Mouse (Mus musculus): ENCODE measurements around the gene Exoc3l4. TPM values are rescaled to one million over a fixed set of nuclear protein-coding genes. Genes with fewer than 3 reads are reported as not detected.

Exoc3l4 gene
- polyA plus RNA-seq, 1 experiment from 2014 or later, result 20.4 TPM

DNA sequence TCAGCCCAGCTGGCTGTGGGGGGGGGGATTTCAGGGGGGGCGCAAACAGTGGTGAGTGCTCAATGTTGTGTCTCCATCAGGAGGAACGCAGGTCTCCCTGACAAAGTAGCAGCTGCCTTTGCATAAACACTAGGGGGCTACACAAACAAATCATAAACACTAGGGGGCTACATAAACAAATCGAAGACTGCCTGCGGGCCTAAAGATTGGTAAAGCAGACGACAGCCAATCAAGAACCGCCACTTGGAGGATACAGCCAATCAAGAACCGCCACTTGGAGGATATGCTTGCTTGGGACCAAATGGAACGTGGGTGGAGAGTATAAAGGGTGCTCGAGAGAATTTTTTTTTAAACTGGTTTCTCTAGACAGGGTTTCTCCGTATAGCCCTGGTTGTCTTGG lies 11.9 kb upstream of the Exoc3l4 start:
- no peak overlapping the region for H3K9ac ChIP-seq (ENCODE audit: low read depth, low read length)
- WGBS, result 52% methylated on average over 10 of the region's 10 CpGs
- ATAC-seq, result no peak

DNA sequence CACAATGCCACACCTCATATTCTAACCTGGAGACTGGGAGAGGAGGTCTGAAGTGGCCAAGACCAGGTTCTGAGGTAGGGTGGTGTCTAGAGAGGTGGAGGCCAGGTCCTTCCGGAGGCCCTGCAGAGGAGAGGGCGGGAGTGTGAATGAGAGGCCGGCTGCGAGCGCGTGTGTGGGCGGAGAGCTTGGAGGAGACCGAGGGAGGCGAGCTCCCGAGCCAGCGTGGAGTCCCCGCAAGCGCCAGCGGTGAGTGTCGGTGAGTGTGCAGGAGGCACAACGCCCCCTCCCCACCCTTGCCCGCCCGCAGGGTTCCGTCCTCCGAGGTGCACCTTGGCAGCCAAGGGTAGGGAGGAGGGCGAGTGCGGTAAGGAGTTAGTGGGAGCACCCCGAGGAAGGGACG lies 10.2 kb upstream of the Exoc3l4 start, which contains the start of gene Lbhd2:
Gene Lbhd2 (plus strand): TSS at position 188 of the 400 bp plus-strand sequence.
- 0 out of 2 replicates have a peak within 1 kb of the TSS, but pooled peaks have one; percentile 44 for H3K9ac ChIP-seq (ENCODE audit: low read depth, low read length)
- WGBS, result under 1% methylated on average over 23 of the region's 24 CpGs

More for the DNA sequence above, 11.9 kb upstream of the Exoc3l4 start:
- no peak overlapping the region for H3K27ac ChIP-seq (ENCODE audit: low read length)
- no peak overlapping the region for H3K4me2 ChIP-seq (ENCODE audit: low read depth, low read length)
- H3K27me3 ChIP-seq (replicated peaks; ENCODE audit: control insufficient read depth, insufficient read depth, low read length), result peaks cover 26% of the 10 kb centered on the region
- H3K4me1 ChIP-seq (ENCODE audit: control insufficient read depth, insufficient read depth, low read length), result peaks cover 10% of the 10 kb centered on the region; the same call in 1 of the 2 replicates
- H3K4me3 ChIP-seq (ENCODE audit: low read length), result no peak overlapping the region
- no peaks in the 10 kb centered on the region for H3K9me3 ChIP-seq (ENCODE audit: control insufficient read depth, low read length)
- H3K36me3 ChIP-seq (ENCODE audit: control insufficient read depth, insufficient read depth, low read length), result no peaks in the 10 kb centered on the region

DNA sequence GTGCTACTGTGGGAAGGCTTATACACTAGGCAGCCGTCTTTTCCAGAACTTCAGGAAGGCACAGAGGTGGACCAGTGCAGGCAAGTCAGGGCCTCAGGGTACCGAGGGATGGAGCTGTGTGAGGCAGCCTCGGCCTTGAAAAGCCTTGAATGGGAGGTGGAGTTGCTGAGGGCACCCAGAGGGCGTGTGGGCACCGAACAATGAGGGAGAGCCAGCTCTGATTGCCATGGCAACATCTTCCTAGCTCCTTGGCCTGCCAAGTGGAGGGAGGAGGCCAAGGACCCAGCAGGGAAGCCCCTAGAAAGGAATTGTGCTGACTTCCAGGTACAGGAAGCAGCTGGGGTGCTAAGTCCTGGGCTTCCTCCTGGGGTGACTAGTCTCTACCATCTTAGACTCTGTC lies 7.2 kb upstream of the Exoc3l4 start:
- ATAC-seq, result no peak
- Histone ChIP-seq H3K4me1 (ENCODE audit: control insufficient read depth, insufficient read depth, low read length) (peaks cover 19% of the 10 kb centered on the region), H3K9me3 (ENCODE audit: control insufficient read depth, low read length) (no peaks in the 10 kb centered on the region), H3K27ac (ENCODE audit: low read length) (no peak overlapping the region), H3K4me2 (ENCODE audit: low read depth, low read length) (no peak overlapping the region), H3K36me3 (ENCODE audit: control insufficient read depth, insufficient read depth, low read length) (no peaks in the 10 kb centered on the region), H3K9ac (ENCODE audit: low read depth, low read length) (no peak overlapping the region), H3K27me3 (replicated peaks; ENCODE audit: control insufficient read depth, insufficient read depth, low read length) (peaks cover 23% of the 10 kb centered on the region), H3K4me3 (ENCODE audit: low read length) (no peak overlapping the region)
- 34% methylated on average over 5 of the region's 5 CpGs for WGBS

More for the DNA sequence above, 10.2 kb upstream of the Exoc3l4 start, which contains the start of gene Lbhd2:
- H3K27ac ChIP-seq (ENCODE audit: low read length), result no peak within 1 kb of the TSS
- peaks cover 26% of the 10 kb centered on the region for H3K27me3 ChIP-seq (replicated peaks; ENCODE audit: control insufficient read depth, insufficient read depth, low read length)
- H3K4me1 ChIP-seq (ENCODE audit: control insufficient read depth, insufficient read depth, low read length), result peaks cover 9% of the 10 kb centered on the region; the same call in 1 of the 2 replicates
- no peaks in the 10 kb centered on the region for H3K9me3 ChIP-seq (ENCODE audit: control insufficient read depth, low read length)
- H3K4me2 ChIP-seq (ENCODE audit: low read depth, low read length), result peak within 1 kb of the TSS; percentile 36
- H3K36me3 ChIP-seq (ENCODE audit: control insufficient read depth, insufficient read depth, low read length), result no peaks in the 10 kb centered on the region
- ATAC-seq, result 0 out of 2 replicates have a peak, but pooled peaks have one; percentile 40
- peak within 1 kb of the TSS; percentile 23 for H3K4me3 ChIP-seq (ENCODE audit: low read length)

DNA sequence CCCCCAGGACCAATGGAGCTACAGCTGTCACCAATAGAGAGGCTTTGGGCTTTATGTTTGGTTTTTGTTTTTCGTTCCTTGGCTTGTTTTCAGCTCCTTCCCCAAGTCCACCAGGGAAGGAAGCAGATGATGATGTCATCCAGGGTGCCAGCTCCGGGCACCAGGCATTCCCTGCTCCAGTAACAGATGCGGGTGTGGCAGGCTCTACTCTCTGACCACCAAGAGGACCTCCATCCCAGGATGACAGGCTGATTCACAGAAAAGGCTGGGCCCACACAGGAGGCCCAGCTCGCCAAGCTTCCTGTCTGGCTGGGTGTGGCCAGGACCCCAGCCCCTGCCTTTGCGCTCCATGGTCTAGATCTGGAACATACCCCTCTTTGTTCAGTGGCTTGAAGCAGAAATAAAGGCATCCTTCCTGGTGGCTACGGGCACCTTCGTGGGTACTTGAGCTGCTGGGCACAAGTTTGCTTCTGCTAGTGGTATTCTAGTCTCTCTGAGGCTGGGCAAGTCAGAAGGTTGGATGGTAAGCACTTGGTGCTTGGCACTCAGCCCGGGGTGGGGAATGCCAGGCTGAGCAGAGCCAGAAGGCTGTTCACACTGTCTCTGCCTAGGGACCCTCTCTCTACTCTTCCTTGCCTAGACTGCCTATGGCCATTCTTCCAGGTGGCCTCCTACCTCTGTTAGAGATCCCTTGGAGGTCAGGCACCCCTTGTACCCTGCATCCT lies 5.0 kb upstream of the Exoc3l4 start:
- H3K4me3 ChIP-seq (ENCODE audit: low read length), result no peak overlapping the region
- H3K36me3 ChIP-seq (ENCODE audit: control insufficient read depth, insufficient read depth, low read length), result no peaks in the 10 kb centered on the region
- H3K27me3 ChIP-seq (replicated peaks; ENCODE audit: control insufficient read depth, insufficient read depth, low read length), result peaks cover 13% of the 10 kb centered on the region
- H3K4me2 ChIP-seq (ENCODE audit: low read depth, low read length), result no peak overlapping the region
- no peak overlapping the region for H3K27ac ChIP-seq (ENCODE audit: low read length)
- H3K9ac ChIP-seq (ENCODE audit: low read depth, low read length), result no peak overlapping the region
- H3K4me1 ChIP-seq (ENCODE audit: control insufficient read depth, insufficient read depth, low read length), result peaks cover 23% of the 10 kb centered on the region
- WGBS, result 78% methylated on average over 8 of the region's 8 CpGs
- no peaks in the 10 kb centered on the region for H3K9me3 ChIP-seq (ENCODE audit: control insufficient read depth, low read length)
- ATAC-seq, result no peak

DNA sequence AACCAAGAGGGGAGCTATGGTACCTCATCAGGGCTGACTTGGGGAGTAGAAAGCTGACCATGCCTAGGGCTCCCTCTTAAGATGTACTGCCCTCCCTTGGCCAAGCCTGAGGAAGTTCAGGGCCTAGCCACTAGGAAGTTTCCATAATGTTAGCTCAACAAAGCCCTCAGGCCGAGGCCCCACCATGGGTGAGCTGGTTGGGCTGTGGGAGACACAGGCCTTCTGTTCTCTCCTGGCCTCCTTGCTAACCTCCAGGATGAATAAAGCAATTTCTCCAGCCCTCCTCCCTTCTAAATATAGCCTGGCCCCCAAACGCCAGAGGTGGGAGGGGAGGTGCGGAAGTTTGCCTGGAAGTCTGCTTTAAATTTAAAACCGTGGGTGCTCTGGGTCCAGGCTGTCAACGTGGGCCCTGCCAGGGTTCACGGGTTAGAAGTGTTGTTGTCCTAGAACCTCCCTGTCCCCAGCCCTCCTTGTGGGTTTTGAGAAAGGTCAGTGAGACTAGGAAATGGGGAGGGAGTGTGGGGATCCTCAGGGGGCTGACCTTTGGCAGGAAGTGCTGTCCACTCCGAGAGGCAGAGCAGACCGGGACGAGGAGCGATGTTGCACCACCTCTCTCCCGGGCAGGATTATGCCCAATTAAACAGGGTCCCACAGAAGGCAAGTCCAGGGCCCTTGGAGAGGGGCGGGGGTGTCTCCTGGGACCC lies 4.1 kb upstream of the Exoc3l4 start:
- peak; percentile 2; the same call in 1 of the 2 replicates for ATAC-seq
- Histone ChIP-seq H3K4me1 (ENCODE audit: control insufficient read depth, insufficient read depth, low read length) (peaks cover 28% of the 10 kb centered on the region), H3K9me3 (ENCODE audit: control insufficient read depth, low read length) (no peaks in the 10 kb centered on the region)

DNA sequence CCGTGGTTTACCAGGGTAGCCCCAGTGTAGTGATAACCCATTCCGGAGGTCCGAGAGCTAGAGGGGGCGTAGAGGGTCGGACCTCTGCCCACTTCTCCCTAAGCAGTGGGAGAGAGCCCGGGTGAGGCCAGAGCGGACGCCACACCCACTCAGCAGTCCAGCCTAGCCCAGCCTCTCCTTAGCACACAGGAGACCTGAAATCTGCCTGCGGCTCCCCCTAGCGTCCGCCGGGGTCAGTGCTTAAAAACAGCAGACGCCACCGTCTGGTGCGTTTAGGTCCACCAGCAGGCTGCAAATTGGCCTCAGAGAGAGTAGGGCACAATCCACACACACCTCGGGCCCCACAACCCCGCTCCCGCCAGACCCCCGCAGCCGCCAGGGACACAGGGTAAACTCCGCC lies 3.5 kb upstream of the Exoc3l4 start:
- Histone ChIP-seq H3K4me3 (ENCODE audit: low read length) (peak overlapping the region; percentile 37), H3K36me3 (ENCODE audit: control insufficient read depth, insufficient read depth, low read length) (no peaks in the 10 kb centered on the region), H3K9ac (ENCODE audit: low read depth, low read length) (peak overlapping the region; percentile 46), H3K9me3 (ENCODE audit: control insufficient read depth, low read length) (no peaks in the 10 kb centered on the region), H3K27me3 (replicated peaks; ENCODE audit: control insufficient read depth, insufficient read depth, low read length) (no peaks in the 10 kb centered on the region), H3K4me2 (ENCODE audit: low read depth, low read length) (peak overlapping the region; percentile 57), H3K4me1 (ENCODE audit: control insufficient read depth, insufficient read depth, low read length) (peaks cover 28% of the 10 kb centered on the region), H3K27ac (ENCODE audit: low read length) (peak overlapping the region; percentile 38; the same call in 1 of the 2 replicates)
- ATAC-seq, result peak; percentile 78
- 1% methylated on average over 21 of the region's 21 CpGs for WGBS

More for the DNA sequence above, 4.1 kb upstream of the Exoc3l4 start:
- Histone ChIP-seq H3K9ac (ENCODE audit: low read depth, low read length) (peak overlapping the region; percentile 46), H3K36me3 (ENCODE audit: control insufficient read depth, insufficient read depth, low read length) (no peaks in the 10 kb centered on the region), H3K4me2 (ENCODE audit: low read depth, low read length) (peak overlapping the region; percentile 57), H3K27me3 (replicated peaks; ENCODE audit: control insufficient read depth, insufficient read depth, low read length) (peaks cover 3% of the 10 kb centered on the region; the same call in 1 of the 2 replicates), H3K4me3 (ENCODE audit: low read length) (peak overlapping the region; percentile 37), H3K27ac (ENCODE audit: low read length) (peak overlapping the region; percentile 38)
- 24% methylated on average over 12 of the region's 12 CpGs for WGBS

DNA sequence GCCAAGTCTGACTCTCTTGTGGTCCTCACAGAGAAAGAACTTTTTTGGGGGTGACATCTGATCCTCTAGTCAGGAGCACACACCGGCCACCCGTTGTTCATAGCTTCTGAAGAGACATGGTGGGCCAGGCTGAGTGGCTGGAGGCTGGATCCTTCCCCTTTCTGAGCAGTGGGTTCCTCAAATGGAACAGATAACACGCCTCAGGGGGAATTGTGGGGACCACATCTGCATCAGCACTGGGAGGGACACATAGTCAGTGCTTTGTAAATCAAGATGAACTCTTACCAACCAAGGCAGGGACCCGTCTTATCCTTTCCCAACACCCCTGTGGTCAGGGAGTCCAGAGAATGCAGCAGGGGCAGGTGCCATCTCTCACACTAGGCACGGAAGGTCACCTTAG lies 3.1 kb downstream of the Exoc3l4 start:
- H3K4me3 ChIP-seq (ENCODE audit: low read length), result no peak overlapping the region
- H3K9me3 ChIP-seq (ENCODE audit: control insufficient read depth, low read length), result no peaks in the 10 kb centered on the region
- no peak overlapping the region for H3K9ac ChIP-seq (ENCODE audit: low read depth, low read length)
- no peak overlapping the region for H3K27ac ChIP-seq (ENCODE audit: low read length)
- peaks cover 32% of the 10 kb centered on the region for H3K27me3 ChIP-seq (replicated peaks; ENCODE audit: control insufficient read depth, insufficient read depth, low read length)
- 73% methylated on average over 5 of the region's 5 CpGs for WGBS
- H3K4me1 ChIP-seq (ENCODE audit: control insufficient read depth, insufficient read depth, low read length), result peaks cover 24% of the 10 kb centered on the region
- no peak overlapping the region for H3K4me2 ChIP-seq (ENCODE audit: low read depth, low read length)
- no peak for ATAC-seq
- no peaks in the 10 kb centered on the region for H3K36me3 ChIP-seq (ENCODE audit: control insufficient read depth, insufficient read depth, low read length)

DNA sequence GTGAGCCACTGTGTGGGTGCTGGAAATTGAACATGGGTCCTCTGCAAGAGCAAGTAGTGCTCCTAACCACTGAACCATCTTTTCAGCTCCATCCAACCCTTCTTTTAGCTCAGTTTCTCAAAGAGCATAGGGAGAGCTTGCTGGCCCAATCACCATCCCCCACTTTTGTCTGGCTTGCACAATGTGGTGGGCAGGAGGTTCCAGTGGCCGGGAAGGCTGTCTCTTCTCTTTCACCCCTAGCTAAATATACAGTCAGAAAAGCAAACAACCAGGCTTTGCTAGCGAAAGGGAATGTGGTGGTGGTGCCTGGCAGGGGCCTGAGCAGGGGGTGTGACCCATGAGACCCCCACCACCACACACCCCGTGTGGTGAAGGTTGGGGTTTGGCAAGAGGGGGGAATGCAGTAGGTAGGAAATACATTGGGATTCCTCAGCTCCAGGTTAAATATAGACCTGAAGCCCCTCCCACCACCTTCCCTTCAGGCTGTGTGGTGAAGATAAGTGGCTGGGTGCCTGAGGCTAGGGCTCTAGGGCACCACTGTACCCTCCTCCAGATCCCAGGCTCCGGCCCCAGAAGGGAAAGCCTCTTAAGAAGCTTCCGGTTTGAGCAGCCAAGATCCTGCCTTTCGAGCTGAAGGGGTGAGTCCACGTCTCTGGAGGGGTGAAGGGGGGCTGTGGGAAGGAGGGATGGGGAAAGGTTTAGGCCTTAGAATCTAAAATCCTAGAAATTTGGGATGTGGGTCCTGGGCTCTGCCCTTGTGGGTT lies 4.3 kb downstream of the Exoc3l4 start:
- WGBS, result 34% methylated on average over 7 of the region's 7 CpGs
- ATAC-seq, result no peak; the same call in 1 of the 2 replicates
- peak overlapping the region; percentile 12; the same call in 1 of the 2 replicates for H3K9ac ChIP-seq (ENCODE audit: low read depth, low read length)
- H3K27me3 ChIP-seq (replicated peaks; ENCODE audit: control insufficient read depth, insufficient read depth, low read length), result peaks cover 42% of the 10 kb centered on the region
- H3K36me3 ChIP-seq (ENCODE audit: control insufficient read depth, insufficient read depth, low read length), result no peaks in the 10 kb centered on the region
- H3K4me2 ChIP-seq (ENCODE audit: low read depth, low read length), result peak overlapping the region; percentile 11; the same call in 1 of the 2 replicates
- H3K4me1 ChIP-seq (ENCODE audit: control insufficient read depth, insufficient read depth, low read length), result peaks cover 29% of the 10 kb centered on the region
- H3K4me3 ChIP-seq (ENCODE audit: low read length), result no peak overlapping the region
- no peaks in the 10 kb centered on the region for H3K9me3 ChIP-seq (ENCODE audit: control insufficient read depth, low read length)
- no peak overlapping the region for H3K27ac ChIP-seq (ENCODE audit: low read length)

DNA sequence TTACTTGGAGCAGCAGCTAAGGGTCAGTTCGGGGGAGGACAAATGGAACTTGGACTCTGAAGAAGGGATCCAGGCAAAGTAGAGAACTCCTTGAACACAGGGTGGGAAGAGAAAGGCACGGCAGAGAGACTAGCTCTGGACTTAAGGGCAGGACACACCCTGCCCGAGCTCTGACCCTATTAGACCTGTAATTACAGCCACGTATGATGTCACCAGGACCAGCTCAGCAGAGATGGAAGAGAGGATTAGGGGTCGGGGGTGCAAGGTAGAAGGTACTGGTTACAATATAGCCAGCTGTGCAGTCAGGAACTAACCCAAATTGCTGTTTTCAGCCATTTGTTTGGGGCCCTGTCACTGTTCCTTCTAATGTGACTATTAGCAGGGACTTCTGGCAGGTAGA lies 6.0 kb downstream of the Exoc3l4 start:
- Histone ChIP-seq H3K4me3 (ENCODE audit: low read length) (no peak overlapping the region), H3K4me1 (ENCODE audit: control insufficient read depth, insufficient read depth, low read length) (peaks cover 18% of the 10 kb centered on the region), H3K27me3 (replicated peaks; ENCODE audit: control insufficient read depth, insufficient read depth, low read length) (peaks cover 42% of the 10 kb centered on the region), H3K4me2 (ENCODE audit: low read depth, low read length) (no peak overlapping the region), H3K9me3 (ENCODE audit: control insufficient read depth, low read length) (no peaks in the 10 kb centered on the region), H3K9ac (ENCODE audit: low read depth, low read length) (no peak overlapping the region), H3K27ac (ENCODE audit: low read length) (no peak overlapping the region), H3K36me3 (ENCODE audit: control insufficient read depth, insufficient read depth, low read length) (no peaks in the 10 kb centered on the region)
- 0 out of 2 replicates have a peak, but pooled peaks have one; percentile 19 for ATAC-seq
- WGBS, result 53% methylated on average over 5 of the region's 5 CpGs
